Mouse (Mus musculus) lung, postnatal 0 days (tissue): ENCODE measurements around the gene Klhl7. TPM values are rescaled to one million over a fixed set of nuclear protein-coding genes. Genes with fewer than 3 reads are reported as not detected.

Experiments
- ATAC-seq: fragments of 200-750 bp; cut with Nextera tagmentation; 2 replicates; pipeline ENCODE4 v1.8.0; 2017; ENCODE audit warnings: moderate library complexity
- DNase-seq: peaks from one replicate; pipeline ENCODE4 v3.0.0-alpha.2; 2016; ENCODE audit warnings: low spot score
- H3K27ac ChIP-seq: fragments of 300-500 bp; sonication (generic); 2 replicates; pipeline ENCODE4 v1.5.1; 2014; ENCODE audit warnings: antibody characterized with exemption, mild to moderate bottlenecking, low read length, mixed read lengths
- H3K27me3 ChIP-seq: fragments of 300-500 bp; sonication (generic); replicated peaks from 2 replicates; pipeline ENCODE4 v1.6.1; 2014; ENCODE audit warnings: low read length, mixed read lengths; ENCODE audit not compliant: insufficient read depth
- H3K36me3 ChIP-seq: fragments of 300-500 bp; sonication (generic); 2 replicates; pipeline ENCODE4 v1.6.1; 2014; ENCODE audit warnings: low read length, mixed read lengths; ENCODE audit not compliant: insufficient read depth
- H3K4me1 ChIP-seq: fragments of 300-500 bp; sonication (generic); 2 replicates; pipeline ENCODE4 v1.6.1; 2014; ENCODE audit warnings: antibody characterized with exemption, low read depth, low read length, mixed read lengths; ENCODE audit not compliant: insufficient read depth
- H3K4me2 ChIP-seq: fragments of 300-500 bp; sonication (generic); replicated peaks from 2 replicates; pipeline ENCODE4 v1.6.1; 2014; ENCODE audit warnings: low read depth, mild to moderate bottlenecking, low read length, moderate library complexity, mixed read lengths
- H3K4me3 ChIP-seq: fragments of 300-500 bp; sonication (generic); 2 replicates; pipeline ENCODE4 v1.5.1; 2014; ENCODE audit warnings: low read depth, low read length
- H3K9ac ChIP-seq: fragments of 300-500 bp; sonication (generic); replicated peaks from 2 replicates; pipeline ENCODE4 v1.6.1; 2014; ENCODE audit warnings: low read depth, mild to moderate bottlenecking
- H3K9me3 ChIP-seq: fragments of 300-500 bp; sonication (generic); 2 replicates; pipeline ENCODE4 v1.6.1; 2016; ENCODE audit warnings: low read length, mixed read lengths
- CTCF ChIP-seq: IDR thresholded peaks from 2 replicates; pipeline ENCODE4 v1.5.1; 2016; ENCODE audit warnings: antibody characterized with exemption, mild to moderate bottlenecking
- EP300 ChIP-seq: IDR thresholded peaks from 2 replicates; pipeline ENCODE4 v1.6.1; 2016; ENCODE audit warnings: antibody characterized with exemption, mild to moderate bottlenecking, control low read depth
- WGBS: fragments of 180-500 bp; shearing (Covaris S2); extraction: QIAGEN DNeasy Blood & Tissue Kit; methylation state at CpG from one replicate; pipeline ENCODE4 v1.1.7; 2014; 5-methylcytosine and 5-hydroxymethylcytosine counted together
- polyA plus RNA-seq: library from polyadenylated mRNA; unstranded; fragments of >200 nt; fragmentation: Nextera tagmentation; extraction: Ambion mirVana; gene quantifications from 2 replicates; pipeline ENCODE4 v1.2.1, GENCODE M21; 2015

Gene Klhl7
- polyA plus RNA-seq, 1 experiment from 2014 or later = 22.6 TPM

DNA sequence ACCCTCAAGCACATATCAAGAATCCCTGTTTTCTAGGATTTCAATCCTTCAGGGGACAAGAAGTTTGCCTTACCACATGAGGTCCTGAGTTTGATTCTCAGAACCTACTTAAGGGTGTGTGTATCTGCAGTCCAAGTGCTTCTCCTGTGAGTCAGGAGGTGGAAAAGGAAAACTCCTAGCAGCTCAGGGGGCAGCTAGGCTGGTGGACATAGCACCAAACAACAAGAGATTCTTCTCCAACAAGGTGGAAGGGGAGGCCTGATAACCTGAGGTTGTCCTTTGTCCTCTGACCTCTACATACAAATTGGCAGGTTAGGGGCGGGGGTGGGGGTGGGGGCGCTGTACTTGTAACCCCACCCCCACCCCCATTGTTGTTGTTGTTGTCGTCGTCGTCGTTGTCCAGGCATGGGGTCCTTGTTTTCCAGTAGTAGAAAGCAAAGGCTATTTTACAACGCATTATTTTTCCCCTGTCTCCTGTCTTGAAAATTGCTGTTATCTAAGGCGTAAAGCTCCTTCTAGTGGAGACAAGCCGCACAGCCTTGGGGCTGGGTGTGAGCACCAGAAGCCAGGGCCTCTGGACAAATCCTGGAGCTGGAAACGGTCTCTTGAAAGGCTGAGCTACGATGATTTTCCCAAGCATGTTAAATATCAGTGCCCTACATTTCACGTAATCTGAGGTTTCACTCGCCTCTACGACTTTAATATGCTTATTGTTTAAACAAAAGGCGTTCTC, 23.3 kb upstream of the Klhl7 start:
- Histone ChIP-seq H3K4me1 (no peaks in the 10 kb centered on the region), H3K27me3 (no peaks in the 10 kb centered on the region), H3K27ac (no peak overlapping the region), H3K4me2 (peak overlapping the region; percentile 43), H3K9ac (no peak overlapping the region), H3K4me3 (peak overlapping the region; percentile 14; the same call in 1 of the 2 replicates), H3K36me3 (no peaks in the 10 kb centered on the region), H3K9me3 (no peaks in the 10 kb centered on the region)
- peak; percentile 88 for TF ChIP-seq CTCF
- TF ChIP-seq EP300 = no peak
- peak; percentile 90 for DNase-seq
- peak; percentile 91 for ATAC-seq
- WGBS = 2% methylated on average over 14 of the region's 15 CpGs

DNA sequence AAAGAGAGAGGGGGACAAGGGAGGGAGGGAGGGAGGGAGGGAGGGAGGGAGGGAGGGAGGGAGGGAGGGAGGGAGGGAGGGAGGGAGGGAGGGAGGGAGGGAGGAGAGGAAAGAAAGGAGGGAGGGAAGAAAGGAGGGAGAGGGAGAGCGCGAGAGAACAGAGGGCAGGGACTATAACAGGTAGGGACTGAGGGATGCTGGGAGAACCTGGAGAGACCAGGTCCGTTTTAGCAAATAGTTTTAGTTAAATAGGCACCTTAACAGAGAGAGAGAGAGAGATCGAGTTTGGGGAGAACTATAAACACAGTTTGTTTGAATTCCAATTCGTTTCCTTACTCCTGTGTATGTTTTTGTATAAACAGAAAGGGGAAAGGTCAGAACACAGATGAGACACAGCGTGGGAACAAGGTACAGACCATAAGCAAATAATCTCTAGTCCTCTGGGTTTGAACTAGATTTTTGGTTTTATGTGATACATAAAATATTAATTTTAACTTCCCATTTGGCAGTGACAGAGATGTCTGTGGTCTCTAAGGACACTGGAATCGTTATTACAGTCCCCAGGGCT, 22.6 kb upstream of the Klhl7 start:
- Histone ChIP-seq H3K9me3 (no peaks in the 10 kb centered on the region), H3K9ac (no peak overlapping the region), H3K36me3 (no peaks in the 10 kb centered on the region), H3K4me1 (no peaks in the 10 kb centered on the region), H3K4me2 (peak overlapping the region; percentile 43), H3K27ac (no peak overlapping the region), H3K4me3 (0 out of 2 replicates have a peak overlapping the region, but pooled peaks have one; percentile 14), H3K27me3 (no peaks in the 10 kb centered on the region)
- WGBS = 7% methylated on average over 7 of the region's 7 CpGs
- TF ChIP-seq EP300 = no peak
- ATAC-seq (no peak), DNase-seq (peak; percentile 8)

DNA sequence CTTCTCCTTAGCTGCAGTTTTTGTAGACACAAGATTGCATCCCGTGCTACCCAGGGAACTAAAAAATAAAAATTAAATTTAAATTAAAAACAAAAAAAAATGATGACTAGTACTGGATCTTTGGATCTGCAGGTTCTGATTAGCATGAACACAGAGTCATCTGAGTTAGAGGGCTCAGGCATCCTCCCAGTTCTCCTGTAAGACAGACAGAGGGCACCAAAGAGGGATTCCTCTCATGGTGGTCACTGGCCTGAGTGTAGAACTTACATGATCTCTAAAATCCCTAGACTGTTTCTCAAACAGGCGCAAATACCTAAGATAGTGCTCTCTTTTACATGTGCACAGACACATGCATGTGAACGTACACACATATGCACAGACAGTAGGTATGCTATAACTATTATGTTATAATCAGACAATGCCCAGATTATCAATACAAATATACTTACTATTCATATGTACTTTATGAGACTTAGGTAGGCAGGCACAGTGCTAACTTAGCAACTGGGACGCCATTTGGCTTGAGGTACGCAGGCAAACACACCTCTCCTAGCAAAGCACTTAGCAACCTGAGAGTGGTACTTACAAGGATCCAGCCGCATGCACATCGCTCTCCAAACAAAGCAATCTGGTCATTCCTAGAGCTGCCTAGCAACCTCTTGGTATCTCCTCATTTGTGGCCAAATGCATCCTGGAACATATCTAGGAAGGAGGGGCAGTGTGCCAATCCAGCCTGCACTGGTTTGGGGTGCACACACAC, 21.8 kb upstream of the Klhl7 start:
- ATAC-seq (peak; percentile 72), DNase-seq (peak; percentile 42)
- WGBS = 56% methylated on average over 7 of the region's 7 CpGs
- Histone ChIP-seq H3K4me2 (no peak overlapping the region), H3K27me3 (no peaks in the 10 kb centered on the region), H3K9me3 (no peaks in the 10 kb centered on the region), H3K4me1 (no peaks in the 10 kb centered on the region), H3K27ac (no peak overlapping the region), H3K4me3 (no peak overlapping the region), H3K36me3 (no peaks in the 10 kb centered on the region), H3K9ac (no peak overlapping the region)
- TF ChIP-seq EP300 (no peak), CTCF (peak; percentile 45)

GRCm38 (mm10) chr5:24080826-24081225, 19.6 kb upstream of the Klhl7 start:
- DNase-seq (no peak), ATAC-seq (no peak)
- 30% methylated on average over 6 of the region's 6 CpGs for WGBS
- no peaks in the 10 kb centered on the region for H3K9me3 ChIP-seq
- no peak overlapping the region for H3K4me2 ChIP-seq
- TF ChIP-seq CTCF (no peak), EP300 (no peak)
- no peak overlapping the region for H3K4me3 ChIP-seq
- H3K9ac ChIP-seq = no peak overlapping the region
- no peaks in the 10 kb centered on the region for H3K4me1 ChIP-seq
- no peak overlapping the region for H3K27ac ChIP-seq
- no peaks in the 10 kb centered on the region for H3K27me3 ChIP-seq
- H3K36me3 ChIP-seq = no peaks in the 10 kb centered on the region

DNA sequence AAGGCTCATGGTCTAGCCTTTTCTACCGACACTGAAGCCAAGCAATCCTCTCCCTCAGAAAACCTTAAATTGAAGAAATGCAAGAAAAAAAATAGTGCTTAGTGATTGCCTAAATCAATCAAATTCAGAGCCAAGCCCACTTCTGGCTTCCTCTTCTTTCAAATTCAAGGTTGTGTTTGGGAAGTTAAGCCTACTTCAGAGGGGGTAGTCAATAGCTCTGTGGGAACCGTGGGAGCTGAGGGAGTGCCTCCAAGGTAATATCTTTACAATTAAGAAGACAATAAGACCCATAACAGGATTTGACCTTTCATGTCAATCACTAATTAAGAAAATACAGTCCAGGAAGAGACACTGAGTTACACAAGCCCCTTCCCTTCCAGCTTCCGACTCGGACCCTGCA, 15.6 kb upstream of the Klhl7 start:
- Histone ChIP-seq H3K27ac (no peak overlapping the region), H3K4me1 (no peaks in the 10 kb centered on the region), H3K4me3 (no peak overlapping the region), H3K9ac (no peak overlapping the region), H3K36me3 (no peaks in the 10 kb centered on the region), H3K27me3 (no peaks in the 10 kb centered on the region), H3K4me2 (no peak overlapping the region), H3K9me3 (no peaks in the 10 kb centered on the region)
- ATAC-seq = no peak
- no peak for DNase-seq
- TF ChIP-seq EP300 (no peak), CTCF (no peak)
- WGBS = 77% methylated on average over 4 of the region's 4 CpGs

GRCm38 (mm10) chr5:24086241-24086640, 14.2 kb upstream of the Klhl7 start:
- Histone ChIP-seq H3K4me2 (no peak overlapping the region), H3K27me3 (no peaks in the 10 kb centered on the region), H3K27ac (no peak overlapping the region), H3K9me3 (no peaks in the 10 kb centered on the region), H3K9ac (no peak overlapping the region), H3K4me3 (no peak overlapping the region), H3K4me1 (no peaks in the 10 kb centered on the region), H3K36me3 (no peaks in the 10 kb centered on the region)
- WGBS = 75% methylated on average over 16 of the region's 16 CpGs
- TF ChIP-seq CTCF (no peak), EP300 (no peak)
- ATAC-seq (no peak), DNase-seq (no peak)
